Mouse (Mus musculus) spleen, postnatal 4 days (tissue): Measurements from ENCODE around the gene Spag4.

Source experiments
- DNase-seq, 2 experiments: peaks; one replicate each; pipeline ENCODE4 v3.0.0; 2022; ENCODE audit warnings: low spot score in 2 of 2

The Spag4 gene

DNA sequence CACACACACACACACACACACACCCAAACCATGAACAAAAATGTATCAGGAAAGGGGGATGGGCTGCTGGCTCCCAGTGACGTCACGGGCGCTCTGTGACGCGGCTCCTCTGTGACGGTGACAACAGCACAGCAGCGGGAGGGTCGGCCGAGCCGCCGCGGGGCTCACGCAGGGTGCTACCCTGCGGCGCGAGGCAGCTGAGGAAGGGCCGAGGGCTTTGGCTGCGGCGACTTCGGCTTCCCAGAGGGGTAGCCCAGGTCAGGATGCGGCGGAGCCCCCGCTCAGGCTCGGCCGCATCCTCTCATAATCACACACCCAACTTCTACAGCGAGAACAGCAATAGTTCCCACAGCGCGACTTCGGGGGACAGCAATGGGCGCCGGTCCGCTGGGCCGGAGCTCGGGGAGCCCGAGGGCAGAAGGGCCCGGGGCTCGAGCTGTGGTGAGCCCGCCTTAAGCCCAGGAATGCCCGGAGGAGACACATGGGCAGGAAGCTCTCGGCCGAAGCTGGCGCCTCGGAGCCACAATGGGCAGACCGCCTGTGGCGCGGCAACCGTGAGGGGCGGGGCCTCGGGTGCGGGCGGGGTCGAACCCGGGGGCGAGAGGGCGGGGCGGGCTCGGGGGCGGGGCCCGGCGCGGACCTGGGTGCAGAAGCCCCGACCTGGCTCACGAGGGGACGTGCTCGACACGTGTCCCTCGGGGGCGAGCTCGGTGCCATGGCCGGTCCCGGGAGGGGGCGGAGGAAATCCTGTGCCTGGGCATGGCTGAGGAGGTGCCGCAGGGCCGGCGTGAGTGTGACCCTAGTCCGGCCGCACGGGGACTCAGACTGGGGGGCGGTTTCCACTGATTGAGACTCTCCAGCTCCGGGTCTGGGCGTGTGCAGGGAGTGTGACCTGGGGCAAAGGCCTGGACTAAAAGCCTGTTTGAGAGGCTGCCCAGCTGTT lies at the start of gene Spag4:
Spag4 (plus strand) TSS at position 77 of the 943 bp plus-strand sequence.
- peak; percentile 75 to 90 for DNase-seq

GRCm38 (mm10) chr2:156018106-156018505 lies 46.9 kb upstream of the Spag4 start:
- DNase-seq = no peak

DNA sequence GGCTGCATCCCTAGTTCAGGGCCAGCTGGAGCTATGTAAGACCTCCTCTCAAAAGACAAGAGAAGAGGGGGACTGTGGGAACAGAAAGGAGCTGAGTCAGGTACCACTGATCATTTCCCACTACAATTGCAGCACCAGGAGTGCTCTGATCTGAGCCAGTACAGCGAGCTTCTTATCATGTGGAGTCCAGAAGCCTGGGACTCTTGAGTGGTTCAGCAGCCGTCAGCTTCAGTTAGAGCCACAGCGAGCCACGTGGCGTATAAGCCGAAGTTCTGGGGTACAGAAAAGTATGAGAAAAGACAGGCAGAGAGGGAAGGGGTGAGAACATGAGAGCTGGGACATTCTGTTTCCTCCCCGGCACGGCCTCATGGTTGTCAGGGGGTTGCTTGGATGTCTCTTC lies 43.8 kb upstream of the Spag4 start:
- DNase-seq = no peak

DNA sequence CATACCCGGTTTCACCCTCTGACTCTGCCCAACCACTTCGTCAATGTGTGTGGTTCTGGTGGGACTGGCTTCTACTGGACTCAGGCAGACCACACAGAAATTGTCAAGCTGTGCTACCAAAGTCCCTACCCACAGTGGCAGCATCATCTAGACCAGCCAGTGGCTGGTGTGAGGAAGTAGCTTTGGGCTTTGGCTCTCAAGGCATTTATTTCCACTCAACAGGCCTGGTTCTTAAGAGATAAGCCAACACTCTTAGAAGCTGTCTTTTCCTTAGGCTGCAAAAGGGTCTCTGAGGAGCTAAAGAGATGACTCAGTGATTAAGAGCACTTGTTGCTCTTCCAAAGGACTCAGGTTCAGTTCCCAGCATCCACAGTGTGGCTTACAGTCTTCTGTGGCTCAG lies 43.2 kb upstream of the Spag4 start:
- no peak for DNase-seq

- DNase-seq = no peak
Measured at GRCm38 (mm10) chr2:156025482-156025881, 39.5 kb upstream of the Spag4 start.

DNA sequence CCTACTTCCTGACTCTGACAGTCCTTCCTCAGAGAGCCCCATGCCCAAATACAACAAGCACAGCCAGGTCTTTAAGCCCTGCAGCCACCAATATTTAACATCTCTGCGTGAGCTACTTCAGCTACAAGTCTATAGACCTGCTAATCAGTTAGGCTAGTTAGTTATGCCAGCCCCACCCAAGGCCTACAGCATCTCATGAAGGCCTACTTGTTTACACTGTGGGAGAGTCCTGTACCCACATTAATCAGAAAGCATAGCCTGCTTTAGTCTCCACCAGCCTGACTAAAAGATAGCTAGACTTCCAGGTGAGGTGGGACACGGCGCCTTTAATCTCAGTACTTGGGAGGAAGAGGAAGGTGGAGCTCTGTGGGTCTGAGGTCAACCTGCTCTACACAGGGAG lies 25.6 kb upstream of the Spag4 start:
- DNase-seq = no peak

DNA sequence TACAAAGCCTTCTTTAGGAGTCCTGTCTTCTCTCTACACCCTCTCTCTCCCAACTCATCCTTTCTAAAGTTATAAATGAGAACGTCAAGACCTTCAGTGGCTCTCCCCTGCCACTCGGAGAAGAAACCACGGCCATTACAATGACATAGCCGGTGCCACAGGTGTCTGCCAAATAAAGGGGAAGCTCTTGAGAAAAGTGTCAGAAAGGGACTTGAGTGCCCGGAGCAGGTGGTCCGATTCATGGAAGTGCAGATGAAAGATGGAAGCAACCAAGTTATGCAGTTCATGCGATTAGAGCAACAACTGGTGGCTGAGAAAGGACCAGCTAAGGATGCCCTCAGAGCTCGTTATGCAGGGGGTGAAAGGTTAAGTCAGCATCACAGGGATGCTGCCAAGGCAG lies 22.1 kb upstream of the Spag4 start:
- DNase-seq = no peak

GRCm38 (mm10) chr2:156047929-156048328 lies 17.0 kb upstream of the Spag4 start:
- DNase-seq = no peak

DNA sequence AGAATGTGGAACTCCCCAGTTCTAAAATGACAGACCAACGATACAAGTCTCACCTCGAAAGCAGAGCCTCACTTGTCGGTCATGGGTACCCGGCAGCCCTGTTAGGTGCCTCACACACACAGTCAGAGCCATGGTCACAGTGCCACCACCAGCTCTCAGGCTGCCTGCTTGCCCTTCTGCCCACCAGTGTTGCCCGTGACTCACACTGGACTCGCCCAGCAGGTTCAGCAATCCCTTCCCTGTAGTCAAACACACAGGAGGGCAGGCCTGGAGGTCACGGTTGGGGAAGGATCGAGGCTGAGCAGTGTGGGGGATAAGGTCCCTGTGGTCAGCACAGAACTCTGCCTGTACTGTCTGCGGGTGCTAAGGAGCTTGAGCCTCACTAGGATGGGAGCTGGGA lies 12.2 kb upstream of the Spag4 start, which contains the start of gene Fer1l4:
Fer1l4 (minus strand) TSS at position 132 of the 400 bp plus-strand sequence.
- no peak for DNase-seq

GRCm38 (mm10) chr2:156066126-156066525 lies 1.2 kb downstream of the Spag4 start:
- no peak for DNase-seq

DNA sequence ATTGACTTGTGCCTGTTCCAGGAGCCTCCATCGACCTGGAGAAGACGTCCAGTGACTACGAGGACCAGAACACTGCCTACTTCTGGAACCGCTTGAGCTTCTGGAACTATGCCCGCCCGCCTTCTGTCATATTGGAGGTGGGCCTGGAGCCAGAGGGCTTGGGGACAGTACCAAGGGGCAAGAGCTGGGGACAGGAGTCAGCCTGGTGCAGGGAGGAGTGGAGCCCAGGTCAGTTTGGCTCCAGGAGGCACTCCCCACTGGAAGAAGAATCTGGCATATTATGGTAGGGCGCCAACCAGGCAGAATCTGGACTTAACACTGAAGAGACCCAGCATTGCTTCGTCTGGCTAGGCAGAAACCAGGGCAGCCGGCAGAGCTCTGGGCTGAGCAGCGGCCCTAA lies 2.9 kb downstream of the Spag4 start:
- no peak for DNase-seq

DNA sequence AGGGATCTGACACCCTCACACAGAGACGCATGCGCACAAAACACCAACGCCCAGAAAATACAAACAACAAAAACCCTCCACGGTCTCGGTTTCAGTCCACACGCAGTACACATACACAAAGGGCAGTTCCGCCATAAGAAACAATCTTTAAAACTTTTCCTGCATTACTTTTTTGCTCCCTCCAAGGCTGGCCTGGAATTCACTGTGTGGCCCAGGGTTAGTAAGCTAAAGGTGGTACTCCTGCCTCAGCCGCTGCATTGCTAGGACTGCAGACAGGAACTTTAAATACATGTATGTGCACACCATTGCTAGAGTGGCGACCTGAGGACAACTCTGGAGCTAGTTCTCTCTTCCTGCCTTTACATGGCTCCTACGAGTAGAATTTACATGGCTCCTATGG lies 6.3 kb downstream of the Spag4 start:
- DNase-seq = no peak

DNA sequence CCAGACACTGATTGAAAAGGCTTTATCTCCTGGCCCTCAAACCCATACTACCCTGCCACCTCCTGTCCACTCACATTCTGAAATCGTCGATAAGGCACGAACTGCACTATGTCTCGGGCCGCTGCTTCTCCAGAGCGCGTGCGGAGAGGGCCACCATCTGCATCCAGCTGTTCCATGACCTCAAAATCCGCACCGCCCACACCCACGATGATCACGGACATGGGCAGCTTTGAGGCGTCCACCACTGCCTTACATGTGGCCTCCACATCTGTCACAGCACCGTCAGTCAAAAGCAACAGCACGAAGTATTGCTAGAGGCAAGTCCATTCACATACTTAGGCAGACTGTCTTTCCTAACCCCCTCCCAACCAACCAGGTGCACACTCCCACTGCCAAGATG lies 8.8 kb downstream of the Spag4 start:
- DNase-seq = no peak

GRCm38 (mm10) chr2:156077461-156077860 lies 12.5 kb downstream of the Spag4 start:
- DNase-seq = no peak

DNA sequence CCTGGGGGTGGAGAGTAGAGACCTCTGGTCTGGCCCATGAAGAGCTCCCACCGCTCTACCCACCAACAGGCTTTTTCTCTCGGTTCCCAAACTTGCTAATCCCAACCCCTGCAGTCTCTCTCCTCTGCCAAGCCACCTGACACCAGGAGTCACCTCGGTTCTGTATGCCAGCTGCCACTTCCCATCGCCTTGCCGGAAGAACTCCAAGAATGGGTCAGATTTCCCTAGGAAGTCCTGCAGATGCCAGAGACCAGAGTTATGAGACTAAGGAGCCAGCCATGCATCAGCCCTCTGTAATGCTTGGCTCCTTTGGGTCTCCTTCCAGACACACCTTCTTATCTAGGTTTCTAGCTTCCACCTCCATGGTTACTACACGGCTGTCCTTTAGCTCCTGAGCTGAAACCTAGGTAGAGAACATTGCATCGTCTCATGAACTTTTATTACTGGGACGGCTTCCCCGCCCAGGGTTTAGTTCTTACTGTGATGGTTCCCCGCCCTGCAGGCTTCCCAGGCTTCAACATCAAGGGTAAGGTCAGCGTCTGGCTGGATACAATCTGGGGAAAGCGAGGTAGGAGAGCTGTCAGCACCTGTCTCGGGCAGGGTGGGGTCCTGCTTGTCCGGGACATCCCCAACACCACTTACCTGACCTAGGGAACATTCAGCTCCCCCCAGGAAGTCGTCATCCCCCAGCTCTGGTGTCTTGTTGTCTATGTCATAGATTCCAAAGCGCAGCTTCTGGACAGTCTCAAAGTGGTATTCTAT lies 13.6 kb downstream of the Spag4 start:
- no peak for DNase-seq

DNA sequence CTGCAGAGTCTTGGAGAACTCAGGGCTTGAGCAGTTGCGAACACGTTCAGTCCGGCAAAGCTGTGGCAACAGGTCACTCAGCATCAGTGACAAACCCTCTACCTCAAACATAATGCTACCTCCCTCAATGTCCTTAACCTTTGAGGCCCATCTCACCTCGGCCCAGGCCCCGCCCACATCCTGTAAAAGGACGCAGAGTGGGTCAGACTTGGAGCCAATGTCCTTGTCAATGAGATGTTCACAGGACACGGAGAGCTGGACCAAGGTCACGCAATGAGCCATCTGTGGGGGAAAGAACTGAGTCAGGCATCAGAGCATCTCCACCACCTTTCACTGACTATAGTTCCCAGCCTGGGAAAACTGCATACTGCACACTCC lies 14.2 kb downstream of the Spag4 start:
- DNase-seq = no peak

- DNase-seq = no peak
Measured at GRCm38 (mm10) chr2:156079674-156080073, 14.7 kb downstream of the Spag4 start.

GRCm38 (mm10) chr2:156080391-156080790 lies 15.4 kb downstream of the Spag4 start:
- DNase-seq = no peak

- no peak for DNase-seq
Measured at GRCm38 (mm10) chr2:156084541-156084940, 19.6 kb downstream of the Spag4 start.

- DNase-seq = no peak
Measured at GRCm38 (mm10) chr2:156087391-156088110, 22.6 kb downstream of the Spag4 start.

DNA sequence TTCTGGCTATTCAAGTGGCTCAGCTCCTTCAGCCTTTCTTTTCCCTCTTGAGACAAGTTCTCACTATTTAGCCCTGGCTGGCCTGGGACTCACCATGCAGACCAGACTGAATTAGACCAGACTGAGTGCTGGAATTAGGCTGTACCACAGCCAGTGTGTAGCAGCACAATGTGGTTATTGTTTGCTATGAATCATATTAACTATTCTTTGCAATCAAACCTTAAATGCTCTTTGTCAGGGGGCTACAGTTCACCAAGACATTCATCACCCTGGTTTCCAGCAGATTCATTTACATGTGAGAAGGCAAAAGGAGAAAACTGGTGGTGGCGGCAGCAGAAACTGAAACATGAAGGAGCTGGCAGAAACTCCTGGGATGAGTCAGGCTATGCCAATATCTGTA lies 24.8 kb downstream of the Spag4 start:
- DNase-seq = no peak

DNA sequence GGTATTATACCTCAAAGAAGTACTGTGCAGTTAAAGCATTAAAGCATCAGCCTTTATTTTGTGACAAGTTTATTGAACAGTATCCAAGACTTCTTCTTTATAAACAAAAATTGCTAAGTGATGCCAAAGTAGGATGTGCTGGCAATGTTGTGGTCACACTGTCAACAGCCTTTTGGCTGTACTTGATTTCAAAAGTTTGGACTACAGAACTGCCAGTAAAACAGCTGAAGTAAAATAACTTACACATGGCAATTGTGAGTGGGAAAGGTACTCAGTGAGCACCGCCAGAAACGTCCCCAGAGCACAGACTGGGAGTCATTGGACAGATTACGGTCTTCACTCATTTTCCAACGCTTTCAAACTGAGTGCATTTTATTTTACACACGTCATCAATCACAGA lies 27.0 kb downstream of the Spag4 start:
- no peak for DNase-seq
